Mouse (Mus musculus): ENCODE results near the gene Slc39a7. TPM values are rescaled to one million over a fixed set of nuclear protein-coding genes. Genes with fewer than 3 reads are reported as not detected.

Gene Slc39a7
- polyA plus RNA-seq, 1 experiment: 138 TPM

- TF ChIP-seq CTCF (IDR thresholded peaks at IDR 0.05; ENCODE audit: borderline replicate concordance, extremely low read depth, insufficient read depth, insufficient read length): no peak
- no peak for TF ChIP-seq POLR2A (IDR thresholded peaks at IDR 0.05; ENCODE audit: borderline replicate concordance, extremely low read depth, insufficient read depth, insufficient read length, poor library complexity, severe bottlenecking)
- DNase-seq (ENCODE audit: low read depth): no peak
These were observed 35.8 kb downstream of the Slc39a7 start for GRCm38 (mm10) chr17:33995651-33996050.

DNA sequence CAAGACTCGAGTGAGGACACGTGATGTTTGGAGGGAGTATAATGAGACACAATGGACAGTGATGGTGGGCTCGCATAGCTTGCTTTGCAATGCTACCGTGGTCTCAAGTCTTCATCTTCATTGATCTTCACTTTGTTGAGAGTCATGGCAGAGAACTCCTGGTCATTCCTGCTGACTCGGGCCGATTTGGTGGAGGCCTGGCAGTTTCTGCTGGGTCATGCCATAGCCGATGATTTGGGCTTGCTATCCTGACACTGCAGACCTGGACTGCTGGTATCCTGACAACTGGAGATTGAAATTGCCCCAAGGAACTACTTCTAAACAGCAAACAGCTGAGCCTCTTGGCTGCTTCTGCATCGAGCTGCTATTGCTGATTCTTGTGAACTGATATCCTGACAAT, 36.5 kb downstream of the Slc39a7 start:
- DNase-seq (ENCODE audit: low read depth): no peak
- TF ChIP-seq POLR2A (IDR thresholded peaks at IDR 0.05; ENCODE audit: borderline replicate concordance, extremely low read depth, insufficient read depth, insufficient read length, poor library complexity, severe bottlenecking) (no peak), CTCF (IDR thresholded peaks at IDR 0.05; ENCODE audit: borderline replicate concordance, extremely low read depth, insufficient read depth, insufficient read length) (no peak)

- peak; percentile 90 for DNase-seq (ENCODE audit: low read depth)
- TF ChIP-seq CTCF (IDR thresholded peaks at IDR 0.05; ENCODE audit: borderline replicate concordance, extremely low read depth, insufficient read depth, insufficient read length) (peak; percentile 75; the same call in 1 of the 2 replicates), POLR2A (IDR thresholded peaks at IDR 0.05; ENCODE audit: borderline replicate concordance, extremely low read depth, insufficient read depth, insufficient read length, poor library complexity, severe bottlenecking) (no peak)
These were observed 39.5 kb downstream of the Slc39a7 start for GRCm38 (mm10) chr17:33991788-33992664.

GRCm38 (mm10) chr17:33982136-33982535, 49.3 kb downstream of the Slc39a7 start:
- DNase-seq (ENCODE audit: low read depth): peak; percentile 51
- peak; percentile 55 for TF ChIP-seq CTCF (IDR thresholded peaks at IDR 0.05; ENCODE audit: borderline replicate concordance, extremely low read depth, insufficient read depth, insufficient read length)

- peak; percentile 99 for DNase-seq (ENCODE audit: low read depth)
- TF ChIP-seq POLR2A (IDR thresholded peaks at IDR 0.05; ENCODE audit: borderline replicate concordance, extremely low read depth, insufficient read depth, insufficient read length, poor library complexity, severe bottlenecking) (peak; percentile 56; the same call in 1 of the 2 replicates), CTCF (IDR thresholded peaks at IDR 0.05; ENCODE audit: borderline replicate concordance, extremely low read depth, insufficient read depth, insufficient read length) (peak; percentile 53)
These were observed 50.1 kb downstream of the Slc39a7 start for GRCm38 (mm10) chr17:33981192-33981909.

GRCm38 (mm10) chr17:33980181-33981035, 51.1 kb downstream of the Slc39a7 start:
- TF ChIP-seq POLR2A (IDR thresholded peaks at IDR 0.05; ENCODE audit: borderline replicate concordance, extremely low read depth, insufficient read depth, insufficient read length, poor library complexity, severe bottlenecking) (no peak), CTCF (IDR thresholded peaks at IDR 0.05; ENCODE audit: borderline replicate concordance, extremely low read depth, insufficient read depth, insufficient read length) (no peak)
- DNase-seq (ENCODE audit: low read depth): peak; percentile 7

GRCm38 (mm10) chr17:33979512-33980050, 51.9 kb downstream of the Slc39a7 start:
- no peak for DNase-seq (ENCODE audit: low read depth)
- TF ChIP-seq POLR2A (IDR thresholded peaks at IDR 0.05; ENCODE audit: borderline replicate concordance, extremely low read depth, insufficient read depth, insufficient read length, poor library complexity, severe bottlenecking) (no peak), CTCF (IDR thresholded peaks at IDR 0.05; ENCODE audit: borderline replicate concordance, extremely low read depth, insufficient read depth, insufficient read length) (no peak)

DNA sequence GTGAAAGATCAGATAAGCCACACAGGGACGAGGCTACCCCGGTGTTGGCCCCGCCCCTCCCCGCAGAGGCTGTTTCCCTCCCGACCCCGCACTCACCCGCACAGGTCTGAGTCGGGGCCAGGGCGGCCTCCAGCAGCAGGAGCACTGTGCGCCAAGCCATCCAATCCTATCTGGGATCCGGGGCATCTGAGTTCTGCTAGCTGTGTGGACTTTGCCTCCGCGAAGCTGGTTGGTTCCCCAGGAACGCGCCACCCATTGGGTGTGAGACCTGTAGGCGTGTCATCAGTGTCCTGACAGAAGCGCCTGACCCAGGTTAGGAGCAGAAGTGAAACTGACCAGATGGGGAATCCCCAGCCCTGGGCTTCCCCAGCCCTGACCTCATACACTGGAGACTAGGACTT, 52.9 kb downstream of the Slc39a7 start:
- no peak for TF ChIP-seq POLR2A (IDR thresholded peaks at IDR 0.05; ENCODE audit: borderline replicate concordance, extremely low read depth, insufficient read depth, insufficient read length, poor library complexity, severe bottlenecking)
- no peak for TF ChIP-seq CTCF (IDR thresholded peaks at IDR 0.05; ENCODE audit: borderline replicate concordance, extremely low read depth, insufficient read depth, insufficient read length)
- no peak for DNase-seq (ENCODE audit: low read depth)

Other genes with a start within 250 kb of the Slc39a7 start
- 9.8 and 10.6 TPM in 2 replicates for gene Angptl4, start 249.9 kb downstream of the Slc39a7 start, polyA plus RNA-seq (2012; rRNA removed)
- gene Kank3, start 221.2 kb downstream of the Slc39a7 start, polyA plus RNA-seq (2012; rRNA removed): 50.7 and 61.9 TPM in 2 replicates
- gene Rps28, start 207.1 kb downstream of the Slc39a7 start, polyA plus RNA-seq (2012; rRNA removed): 1,048 and 1,174 TPM in 2 replicates
- 327 and 425 TPM in 2 replicates for gene Ndufa7, start 207.1 kb downstream of the Slc39a7 start, polyA plus RNA-seq (2012; rRNA removed)
- gene Cd320, start 188.6 kb downstream of the Slc39a7 start, polyA plus RNA-seq (2012; rRNA removed): 41.6 and 49.6 TPM in 2 replicates
- gene Gm7029, start 157.8 kb downstream of the Slc39a7 start, polyA plus RNA-seq (2012; rRNA removed): not detected in 2 replicates
- gene Kifc1, start 141.0 kb downstream of the Slc39a7 start, polyA plus RNA-seq (2012; rRNA removed): 18.5 and 32.3 TPM in 2 replicates
- gene Platr17, start 126.5 kb downstream of the Slc39a7 start, polyA plus RNA-seq (2012; rRNA removed): 0.30 and 0.38 TPM in 2 replicates
- gene Daxx, start 122.3 kb downstream of the Slc39a7 start, polyA plus RNA-seq (2012; rRNA removed): 43.8 and 52.6 TPM in 2 replicates
- gene Tapbp, start 115.8 kb downstream of the Slc39a7 start, polyA plus RNA-seq (2012; rRNA removed): 17.4 and 22.8 TPM in 2 replicates
- 35.8 and 43.6 TPM in 2 replicates for gene Zbtb22, start 115.8 kb downstream of the Slc39a7 start, polyA plus RNA-seq (2012; rRNA removed)
- 184 and 285 TPM in 2 replicates for gene Rgl2, start 102.1 kb downstream of the Slc39a7 start, polyA plus RNA-seq (2012; rRNA removed)
- gene Pfdn6, start 91.3 kb downstream of the Slc39a7 start, polyA plus RNA-seq (2012; rRNA removed): 85.7 and 97.5 TPM in 2 replicates
- gene Wdr46, start 91.0 kb downstream of the Slc39a7 start, polyA plus RNA-seq (2012; rRNA removed): 22.8 and 29.3 TPM in 2 replicates
- gene B3galt4, start 80.2 kb downstream of the Slc39a7 start, polyA plus RNA-seq (2012; rRNA removed): 9.9 and 11.1 TPM in 2 replicates
- 71.7 and 72.8 TPM in 2 replicates for gene Vps52, start 75.9 kb downstream of the Slc39a7 start, polyA plus RNA-seq (2012; rRNA removed)
- 744 and 771 TPM in 2 replicates for gene Rps18, start 75.7 kb downstream of the Slc39a7 start, polyA plus RNA-seq (2012; rRNA removed)
- 20.4 and 20.5 TPM in 2 replicates for gene H2-K1, start 31.3 kb downstream of the Slc39a7 start, polyA plus RNA-seq (2012; rRNA removed)
- gene Ring1, start 7.0 kb downstream of the Slc39a7 start, polyA plus RNA-seq (2012; rRNA removed): 58.8 and 68.8 TPM in 2 replicates
- 88.8 and 156 TPM in 2 replicates for gene H2-Ke6, start 3.6 kb downstream of the Slc39a7 start, polyA plus RNA-seq (2012; rRNA removed)
- gene Rxrb, start 130 bp upstream of the Slc39a7 start, polyA plus RNA-seq (2012; rRNA removed): 83.9 and 97.4 TPM in 2 replicates
- gene Col11a2, start 7.8 kb upstream of the Slc39a7 start, polyA plus RNA-seq (2012; rRNA removed): 11.5 and 11.8 TPM in 2 replicates
- 0.07 and 0.20 TPM in 2 replicates for gene H2-Oa, start 60.7 kb upstream of the Slc39a7 start, polyA plus RNA-seq (2012; rRNA removed)
- 12.0 and 16.4 TPM in 2 replicates for gene H2-DMa, start 87.9 kb upstream of the Slc39a7 start, polyA plus RNA-seq (2012; rRNA removed)
- 186 and 256 TPM in 2 replicates for gene Brd2, start 91.0 kb upstream of the Slc39a7 start, polyA plus RNA-seq (2012; rRNA removed)
- 0.18 and 0.40 TPM in 2 replicates for gene H2-DMb2, start 111.6 kb upstream of the Slc39a7 start, polyA plus RNA-seq (2012; rRNA removed)
- gene H2-DMb1, start 121.4 kb upstream of the Slc39a7 start, polyA plus RNA-seq (2012; rRNA removed): 0.82 and 1.1 TPM in 2 replicates
- gene Tap1, start 155.9 kb upstream of the Slc39a7 start, polyA plus RNA-seq (2012; rRNA removed): 1.8 and 2.1 TPM in 2 replicates
- gene Psmb9, start 156.1 kb upstream of the Slc39a7 start, polyA plus RNA-seq (2012; rRNA removed): 0.86 and 1.1 TPM in 2 replicates
- 2.0 and 2.4 TPM in 2 replicates for gene Psmb8, start 166.0 kb upstream of the Slc39a7 start, polyA plus RNA-seq (2012; rRNA removed)
- 0.93 and 1.1 TPM in 2 replicates for gene Tap2, start 171.8 kb upstream of the Slc39a7 start, polyA plus RNA-seq (2012; rRNA removed)
- 0.04 and 0.11 TPM in 2 replicates for gene H2-Ob, start 207.2 kb upstream of the Slc39a7 start, polyA plus RNA-seq (2012; rRNA removed)
- gene H2-Ab1, start 226.0 kb upstream of the Slc39a7 start, polyA plus RNA-seq (2012; rRNA removed): 1.4 and 1.7 TPM in 2 replicates

Measured in brain, embryonic 14.5 days (tissue).